15 mouse cellular contexts compared by ENCODE assay signal in the genomic region with DNA sequence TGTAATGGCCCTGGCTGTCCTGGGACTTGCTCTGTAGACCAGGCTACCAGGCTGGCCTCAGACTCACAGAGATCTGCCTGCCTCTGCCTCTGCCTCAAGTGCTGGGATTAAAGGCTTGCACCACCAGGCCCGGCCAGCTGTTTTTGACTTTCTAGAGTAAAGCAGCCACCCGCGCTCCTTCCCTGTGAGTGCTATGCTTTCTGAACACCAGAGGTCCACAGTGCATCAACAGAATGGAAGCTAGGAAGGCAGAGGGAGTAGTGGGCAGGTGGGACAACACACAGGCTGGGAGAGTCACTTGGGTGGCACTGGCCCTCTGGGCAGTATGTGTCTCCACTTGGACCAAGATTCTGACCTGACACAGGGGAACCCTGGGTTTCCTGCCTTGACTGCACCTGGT. TPM values are rescaled to one million over a fixed set of nuclear protein-coding genes. Genes with fewer than 3 reads are reported as not detected.
DNase-seq lines count a peak whose midpoint lies in the region; ATAC-seq and TF ChIP-seq lines count a peak whose summit lies in the region.
"Had no signal": no experiment of that assay in that cellular context is flagged by ENCODE, and none has a peak within 500 bp of the region (broad histone marks: within the 10 kb centered on the region; RNA-seq: fewer than 3 reads in every experiment).

No protein-coding gene starts in this region.

- 57% methylated on average over 3 of the region's 3 CpGs for WGBS in forebrain, embryonic 11.5 days
- WGBS in hindbrain, embryonic 14.5 days: 74% methylated on average over 3 of the region's 3 CpGs
- WGBS in midbrain, embryonic 14.5 days: 84% methylated on average over 3 of the region's 3 CpGs

- H3K4me2 ChIP-seq in forebrain, embryonic 11.5 days (ENCODE audit: low read depth, low read length, severe bottlenecking): no peak overlapping the region
- no peak overlapping the region for H3K4me2 ChIP-seq in hindbrain, embryonic 14.5 days (replicated peaks)
- no peak overlapping the region for H3K4me2 ChIP-seq in midbrain, embryonic 14.5 days (ENCODE audit: low read length)
- H3K4me2 ChIP-seq: lung, embryonic 14.5 days; stomach, embryonic 15.5 days had no signal

- no peak for TF ChIP-seq POLR2A in ES-Bruce4 (IDR thresholded peaks at IDR 0.05; ENCODE audit: insufficient read depth, low read length)

- no peaks in the 10 kb centered on the region for H3K27me3 ChIP-seq in ES-Bruce4 (ENCODE audit: control insufficient read depth, insufficient read depth, low read length, poor library complexity, severe bottlenecking)
- H3K27me3 ChIP-seq in forebrain, embryonic 11.5 days (ENCODE audit: control insufficient read depth, insufficient read depth, low read length): peaks cover 15% of the 10 kb centered on the region
- peaks cover 21% of the 10 kb centered on the region for H3K27me3 ChIP-seq in hindbrain, embryonic 14.5 days (ENCODE audit: control insufficient read depth, insufficient read depth, low read length)
- H3K27me3 ChIP-seq in midbrain, embryonic 14.5 days (ENCODE audit: control insufficient read depth, insufficient read depth, low read length): peaks cover 11% of the 10 kb centered on the region

- TF ChIP-seq EP300 in ES-Bruce4 (IDR thresholded peaks at IDR 0.05; ENCODE audit: insufficient read depth, low read depth, low read length): no peak

- no peaks in the 10 kb centered on the region for H3K4me1 ChIP-seq in ES-Bruce4 (ENCODE audit: control insufficient read depth, insufficient read depth, low read length)
- peaks cover 4% of the 10 kb centered on the region; the same call in 1 of the 2 replicates for H3K4me1 ChIP-seq in forebrain, embryonic 11.5 days (replicated peaks; ENCODE audit: control insufficient read depth, insufficient read depth, low read length)
- peaks cover 9% of the 10 kb centered on the region; the same call in 1 of the 2 replicates for H3K4me1 ChIP-seq in hindbrain, embryonic 14.5 days (replicated peaks; ENCODE audit: control insufficient read depth, insufficient read depth, low read length)
- peaks cover 21% of the 10 kb centered on the region for H3K4me1 ChIP-seq in midbrain, embryonic 14.5 days (ENCODE audit: control insufficient read depth, insufficient read depth, low read length)

- TF ChIP-seq CTCF in ES-Bruce4 (IDR thresholded peaks at IDR 0.05; ENCODE audit: low read depth, low read length): peak; percentile 5

- no peak overlapping the region for H3K9ac ChIP-seq in ES-Bruce4 (ENCODE audit: low read depth, poor library complexity, severe bottlenecking)
- H3K9ac ChIP-seq in forebrain, embryonic 11.5 days (ENCODE audit: low read length): no peak overlapping the region
- no peak overlapping the region for H3K9ac ChIP-seq in hindbrain, embryonic 14.5 days
- H3K9ac ChIP-seq in midbrain, embryonic 14.5 days (replicated peaks; ENCODE audit: low read length): no peak overlapping the region; the same call in 1 of the 2 replicates
- H3K9ac ChIP-seq: embryonic facial prominence, embryonic 12.5 days; lung, embryonic 14.5 days; stomach, embryonic 15.5 days had no signal

- H3K27ac ChIP-seq in ES-Bruce4 (ENCODE audit: insufficient read depth, low read length): no peak overlapping the region
- no peak overlapping the region for H3K27ac ChIP-seq in forebrain, embryonic 11.5 days (ENCODE audit: low read depth, low read length)
- peak overlapping the region; percentile 58; the same call in 1 of the 2 replicates for H3K27ac ChIP-seq in hindbrain, embryonic 14.5 days
- peak overlapping the region; percentile 71 for H3K27ac ChIP-seq in midbrain, embryonic 14.5 days (replicated peaks; ENCODE audit: low read depth, low read length)
- H3K27ac ChIP-seq: embryonic facial prominence, embryonic 12.5 days; stomach, embryonic 15.5 days had no signal

- no peaks in the 10 kb centered on the region for H3K36me3 ChIP-seq in ES-Bruce4 (ENCODE audit: control insufficient read depth, insufficient read depth, low read length, poor library complexity, severe bottlenecking)
- no peaks in the 10 kb centered on the region; the same call in 1 of the 2 replicates for H3K36me3 ChIP-seq in forebrain, embryonic 11.5 days (ENCODE audit: control insufficient read depth, insufficient read depth, low read length)
- H3K36me3 ChIP-seq in hindbrain, embryonic 14.5 days (replicated peaks; ENCODE audit: control insufficient read depth, insufficient read depth): peaks cover 14% of the 10 kb centered on the region
- peaks cover 11% of the 10 kb centered on the region for H3K36me3 ChIP-seq in midbrain, embryonic 14.5 days (ENCODE audit: control insufficient read depth, insufficient read depth, low read length)

- no peak overlapping the region for H3K4me3 ChIP-seq in ES-Bruce4 (ENCODE audit: low read depth, low read length)
- no peak overlapping the region for H3K4me3 ChIP-seq in forebrain, embryonic 11.5 days (ENCODE audit: low read depth, low read length)
- H3K4me3 ChIP-seq in hindbrain, embryonic 14.5 days (replicated peaks; ENCODE audit: low read length): no peak overlapping the region
- H3K4me3 ChIP-seq in midbrain, embryonic 14.5 days (replicated peaks; ENCODE audit: low read depth, low read length): no peak overlapping the region
- H3K4me3 ChIP-seq: embryonic facial prominence, embryonic 12.5 days; stomach, embryonic 15.5 days had no signal

- ATAC-seq in forebrain, embryonic 11.5 days (replicated peaks; ENCODE audit: low FRiP score): peak; percentile 5; the same call in 1 of the 2 replicates
- ATAC-seq in hindbrain, embryonic 14.5 days (ENCODE audit: low FRiP score): peak; percentile 10; the same call in 1 of the 2 replicates
- 0 out of 2 replicates have a peak, but pooled peaks have one; percentile 3 for ATAC-seq in midbrain, embryonic 14.5 days (ENCODE audit: low FRiP score, low TSS enrichment)

- no peaks in the 10 kb centered on the region; the same call in 1 of the 2 replicates for H3K9me3 ChIP-seq in ES-Bruce4 (replicated peaks; ENCODE audit: control insufficient read depth, insufficient read depth, low read length, poor library complexity, severe bottlenecking)
- no peaks in the 10 kb centered on the region for H3K9me3 ChIP-seq in forebrain, embryonic 11.5 days (ENCODE audit: control insufficient read depth, low read length)
- H3K9me3 ChIP-seq in hindbrain, embryonic 14.5 days (ENCODE audit: control insufficient read depth, low read length): no peaks in the 10 kb centered on the region
- no peaks in the 10 kb centered on the region for H3K9me3 ChIP-seq in midbrain, embryonic 14.5 days (ENCODE audit: control insufficient read depth, low read length)
- H3K9me3 ChIP-seq: embryonic facial prominence, embryonic 12.5 days; stomach, embryonic 15.5 days had no signal

- no peak for DNase-seq in forebrain, embryonic 11.5 days (ENCODE audit: low spot score)
- no peak for DNase-seq in hindbrain, embryonic 14.5 days (ENCODE audit: low spot score)
- DNase-seq in midbrain, embryonic 14.5 days: peak; percentile 34
- no peak for DNase-seq in cerebellum, postnatal 4 days (ENCODE audit: low spot score in 2 of 2)
- DNase-seq in kidney, postnatal 36 days: no peak
- no peak for DNase-seq in spleen, postnatal 4 days (ENCODE audit: low spot score in 2 of 2)
- no peak for DNase-seq in layer of hippocampus, adult 18-20 months (ENCODE audit: low spot score in 2 of 2)
- DNase-seq: cerebellum, postnatal 10 days; kidney, adult 11 months; lung, embryonic 14.5 days; right cerebral cortex, postnatal 14 days; thymus, postnatal 25 days had no signal

RNA-seq across cellular contexts. Expression of gene Rrp1, which starts 17.5 kb away (rescaled TPM):
- polyA plus RNA-seq in ES-Bruce4 (2011; ENCODE audit: insufficient read depth, insufficient read length, low read depth, missing spikeins): 132 and 136 TPM in 2 replicates
- polyA plus RNA-seq in forebrain, embryonic 11.5 days (2014; fragmentation: Nextera tagmentation; extraction: Ambion mirVana): 290 and 324 TPM in 2 replicates
- polyA plus RNA-seq in hindbrain, embryonic 14.5 days (2014; fragmentation: Nextera tagmentation; extraction: Ambion mirVana): 324 and 336 TPM in 2 replicates
- polyA plus RNA-seq in midbrain, embryonic 14.5 days (2014; fragmentation: Nextera tagmentation; extraction: Ambion mirVana): 305 and 353 TPM in 2 replicates
- total RNA-seq in layer of hippocampus, adult 18-20 months (2021): 100 to 1,000 TPM; 361 to 370 TPM

RNA-seq across cellular contexts. Expression of gene Cstb, which starts 30.1 kb away (rescaled TPM):
- 212 and 214 TPM in 2 replicates for polyA plus RNA-seq in ES-Bruce4 (2011; ENCODE audit: insufficient read depth, insufficient read length, low read depth, missing spikeins)
- polyA plus RNA-seq in forebrain, embryonic 11.5 days (2014; fragmentation: Nextera tagmentation; extraction: Ambion mirVana): 104 and 112 TPM in 2 replicates
- polyA plus RNA-seq in hindbrain, embryonic 14.5 days (2014; fragmentation: Nextera tagmentation; extraction: Ambion mirVana): 97.3 and 119 TPM in 2 replicates
- 100 and 102 TPM in 2 replicates for polyA plus RNA-seq in midbrain, embryonic 14.5 days (2014; fragmentation: Nextera tagmentation; extraction: Ambion mirVana)
- 10 to 100 TPM; 39.1 to 40.5 TPM for total RNA-seq in layer of hippocampus, adult 18-20 months (2021)

RNA-seq across cellular contexts. Expression of gene Agpat3, which starts 43.1 kb away (rescaled TPM):
- 56.0 and 57.7 TPM in 2 replicates for polyA plus RNA-seq in ES-Bruce4 (2011; ENCODE audit: insufficient read depth, insufficient read length, low read depth, missing spikeins)
- polyA plus RNA-seq in forebrain, embryonic 11.5 days (2014; fragmentation: Nextera tagmentation; extraction: Ambion mirVana): 52.3 and 57.9 TPM in 2 replicates
- 80.3 and 81.5 TPM in 2 replicates for polyA plus RNA-seq in hindbrain, embryonic 14.5 days (2014; fragmentation: Nextera tagmentation; extraction: Ambion mirVana)
- polyA plus RNA-seq in midbrain, embryonic 14.5 days (2014; fragmentation: Nextera tagmentation; extraction: Ambion mirVana): 61.4 and 68.0 TPM in 2 replicates
- total RNA-seq in layer of hippocampus, adult 18-20 months (2021): 100 to 1,000 TPM; 217 to 218 TPM

Comparison
In these comparisons a context has a peak if more than half of its experiments do, and no peak if none do; other contexts are left out.
1. H3K27ac ChIP-seq: peak in hindbrain, embryonic 14.5 days (single experiment) and midbrain, embryonic 14.5 days (single experiment); none in ES-Bruce4 (single experiment) and forebrain, embryonic 11.5 days (single experiment).
2. Peak in every context shown above with its lines, with median percentiles within 50 percentile points of each other: ATAC-seq.